Mouse (Mus musculus): ENCODE results near the gene Tmprss11e.

The Tmprss11e gene

GRCm38 (mm10) chr5:86745715-86746114 lies at the start of gene Tmprss11e:
Gene Tmprss11e, minus strand, starts transcription at chr5:86745815.
- DNase-seq: no peak

- DNase-seq: no peak
Observed at GRCm38 (mm10) chr5:86792807-86793206, 47.2 kb upstream of the Tmprss11e start.

- no peak for DNase-seq
Observed at GRCm38 (mm10) chr5:86792249-86792648, 46.6 kb upstream of the Tmprss11e start.

GRCm38 (mm10) chr5:86789954-86790353 lies 44.3 kb upstream of the Tmprss11e start:
- no peak for DNase-seq

GRCm38 (mm10) chr5:86786798-86787197 lies 41.2 kb upstream of the Tmprss11e start:
- no peak for DNase-seq

GRCm38 (mm10) chr5:86784205-86784604 lies 38.6 kb upstream of the Tmprss11e start:
- no peak for DNase-seq

- DNase-seq: no peak
Observed at GRCm38 (mm10) chr5:86783059-86783458, 37.4 kb upstream of the Tmprss11e start.

- DNase-seq: no peak
Observed at GRCm38 (mm10) chr5:86778471-86778870, 32.9 kb upstream of the Tmprss11e start.

- DNase-seq: no peak
Observed at GRCm38 (mm10) chr5:86776941-86777340, 31.3 kb upstream of the Tmprss11e start.

- DNase-seq: no peak
Observed at GRCm38 (mm10) chr5:86771010-86771409, 25.4 kb upstream of the Tmprss11e start.

- no peak for DNase-seq
Observed at GRCm38 (mm10) chr5:86769015-86769658, 23.5 kb upstream of the Tmprss11e start.

- no peak for DNase-seq
Observed at GRCm38 (mm10) chr5:86742796-86743195, 2.8 kb downstream of the Tmprss11e start.

- no peak for DNase-seq
Observed at GRCm38 (mm10) chr5:86741146-86741545, 4.5 kb downstream of the Tmprss11e start.

GRCm38 (mm10) chr5:86735808-86736207 lies 9.8 kb downstream of the Tmprss11e start:
- no peak for DNase-seq

- DNase-seq: no peak
Observed at GRCm38 (mm10) chr5:86730587-86730986, 15.0 kb downstream of the Tmprss11e start.

- no peak for DNase-seq
Observed at GRCm38 (mm10) chr5:86728574-86728973, 17.0 kb downstream of the Tmprss11e start.

- no peak for DNase-seq
Observed at GRCm38 (mm10) chr5:86727033-86727432, 18.6 kb downstream of the Tmprss11e start.

GRCm38 (mm10) chr5:86725021-86725420 lies 20.6 kb downstream of the Tmprss11e start:
- DNase-seq: no peak

- DNase-seq: no peak
Observed at GRCm38 (mm10) chr5:86722820-86723460, 22.7 kb downstream of the Tmprss11e start.

- DNase-seq: no peak
Observed at GRCm38 (mm10) chr5:86714967-86715366, 30.6 kb downstream of the Tmprss11e start.

- no peak for DNase-seq
Observed at GRCm38 (mm10) chr5:86704923-86705322, 40.7 kb downstream of the Tmprss11e start.

GRCm38 (mm10) chr5:86684667-86685066 lies 60.9 kb downstream of the Tmprss11e start:
- DNase-seq: peak; percentile 18 to 27

GRCm38 (mm10) chr5:86676262-86676661 lies 69.4 kb downstream of the Tmprss11e start, which contains the start of gene Tmprss11b:
Gene Tmprss11b, minus strand, starts transcription at chr5:86676362.
- no peak for DNase-seq

All from cerebellum, adult 18-20 months (tissue).